Mouse (Mus musculus) WW6 (cell line): ENCODE results near the gene Gm20388.

Source experiments
- DNase-seq: peaks from one replicate; pipeline ENCODE4 v3.0.0-alpha.2; 2013; ENCODE audit warnings: low read depth, low spot score

Gene Gm20388

DNA sequence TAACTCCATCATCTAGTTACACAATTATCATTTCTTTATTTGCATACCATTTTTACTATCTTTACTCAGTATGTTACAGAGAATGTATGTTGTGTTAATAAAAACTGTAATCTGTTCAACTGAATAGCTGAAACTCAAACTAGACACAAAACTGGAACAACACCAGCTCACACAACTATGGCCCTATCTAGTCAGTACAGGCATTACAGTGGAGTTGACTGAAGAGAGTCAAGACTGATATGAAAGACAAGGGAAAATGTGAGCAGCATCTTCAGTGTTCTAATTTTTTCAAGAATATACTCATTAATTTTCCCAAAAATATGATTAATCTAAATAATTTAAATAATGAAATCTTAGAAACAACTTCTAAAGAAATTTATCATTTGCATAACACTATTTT lies 3044.6 kb downstream of the Gm20388 start:
- no peak for DNase-seq

DNA sequence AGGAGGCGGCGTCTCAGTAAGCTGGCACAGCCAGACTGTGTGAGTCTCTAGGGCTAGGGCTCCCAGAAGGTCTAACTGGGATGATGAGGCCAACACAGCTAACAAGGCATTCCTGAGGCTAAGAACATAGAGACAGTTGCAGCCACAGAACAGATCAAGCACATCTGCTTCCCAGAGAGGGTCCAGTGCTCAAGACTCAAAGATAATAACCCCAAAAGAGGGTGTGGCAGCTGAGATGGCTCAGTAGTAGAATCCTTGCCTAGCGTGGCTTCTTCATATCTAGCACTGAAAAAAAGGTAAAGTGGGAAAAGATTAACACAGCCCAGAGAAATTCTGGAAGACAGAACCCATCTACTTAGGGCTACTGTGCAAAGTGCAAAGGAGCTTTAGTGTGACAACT lies 3045.4 kb downstream of the Gm20388 start:
- no peak for DNase-seq

DNA sequence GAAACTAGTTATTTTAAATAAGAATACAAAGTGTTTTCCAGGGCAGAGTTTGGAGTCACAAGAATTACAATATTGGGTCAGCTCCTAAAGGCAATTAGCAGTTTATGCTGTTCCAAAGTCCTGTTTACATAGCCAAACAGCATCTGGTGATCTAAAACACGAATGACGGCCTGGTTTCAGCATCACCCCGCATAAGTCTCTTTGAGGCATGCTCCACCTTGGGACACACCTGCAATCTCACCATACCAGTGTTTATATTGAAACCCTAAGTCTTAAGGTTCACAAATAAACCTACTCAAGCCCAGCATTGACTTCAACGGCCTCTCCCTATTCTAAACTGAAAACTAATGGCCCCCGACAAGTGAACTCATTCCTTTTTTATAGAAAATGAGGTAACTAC lies 3049.7 kb downstream of the Gm20388 start:
- DNase-seq = no peak

DNA sequence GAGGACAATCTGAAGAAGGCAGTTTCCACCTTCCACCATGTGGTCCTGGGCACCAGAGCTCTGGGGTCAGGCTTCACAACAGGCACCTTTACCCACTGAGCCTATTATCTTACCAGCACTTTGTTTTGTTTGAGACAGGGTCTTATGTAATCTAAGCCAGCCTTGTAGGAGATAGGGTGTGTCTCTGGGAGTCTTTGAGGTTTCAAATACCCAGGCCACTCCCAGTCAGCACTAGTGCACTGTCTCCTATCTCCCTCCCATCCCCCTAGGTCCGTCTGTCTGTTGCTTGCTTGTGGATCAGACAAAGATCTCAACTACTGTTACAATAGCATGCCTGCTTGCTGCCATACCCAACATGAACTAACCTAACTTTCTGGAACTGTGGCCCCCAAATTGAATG lies 3050.3 kb downstream of the Gm20388 start:
- DNase-seq = peak; percentile 48

DNA sequence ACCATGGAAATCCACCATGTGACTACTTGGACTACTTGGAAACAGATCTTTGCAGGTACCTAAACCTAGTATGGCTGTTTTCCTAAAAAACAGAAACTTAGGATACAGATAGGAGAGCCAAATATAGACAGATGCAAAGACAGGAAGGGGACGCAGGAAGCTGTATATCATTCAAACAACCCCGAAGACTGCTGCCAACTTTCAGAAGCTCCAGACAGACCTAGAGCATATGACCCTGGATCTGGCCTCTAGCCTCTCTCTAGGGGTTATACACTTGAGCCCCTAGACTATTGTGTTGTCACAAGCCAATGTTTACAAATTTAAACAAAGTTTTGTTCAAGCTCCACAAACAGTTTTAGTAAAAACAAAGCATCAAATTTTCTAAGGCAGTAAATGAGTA lies 3050.8 kb downstream of the Gm20388 start:
- DNase-seq = no peak

DNA sequence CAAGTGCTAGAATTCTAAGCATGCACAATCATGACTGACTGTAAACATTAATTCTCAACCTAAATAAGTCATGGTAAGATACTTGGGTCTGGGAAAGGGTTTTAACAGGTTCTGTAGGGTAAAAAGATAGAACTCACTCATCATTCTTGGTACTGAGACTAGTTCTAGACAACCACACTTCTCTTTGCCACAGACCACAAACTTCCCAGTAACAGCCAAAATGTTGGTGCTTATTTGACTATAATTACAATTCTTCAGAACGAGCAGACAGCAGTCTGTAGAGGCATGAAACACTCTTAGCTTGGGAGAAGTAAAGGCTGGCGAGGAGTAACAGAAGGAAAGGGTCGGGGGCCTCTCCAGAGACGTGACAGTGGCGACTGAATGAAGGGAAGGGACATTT lies 3051.4 kb downstream of the Gm20388 start:
- no peak for DNase-seq

DNA sequence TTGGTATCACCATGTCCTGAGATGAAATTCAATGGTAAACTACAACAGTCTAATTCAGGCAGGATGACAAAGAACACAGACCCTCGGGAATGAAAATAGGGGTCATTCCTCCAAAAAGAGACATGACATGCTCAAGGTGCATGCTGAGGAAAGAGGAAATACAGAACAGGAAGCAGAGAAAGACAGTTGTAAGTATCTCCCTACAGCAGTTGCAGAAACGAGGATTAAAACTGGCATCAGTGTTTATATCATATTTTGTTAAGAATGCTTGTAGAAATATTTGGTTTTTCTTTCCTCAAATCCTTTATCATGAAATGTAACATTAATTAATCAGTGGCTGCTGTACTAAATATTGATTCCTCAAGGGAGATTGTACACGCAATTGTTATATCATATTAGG lies 3056.0 kb downstream of the Gm20388 start:
- no peak for DNase-seq

DNA sequence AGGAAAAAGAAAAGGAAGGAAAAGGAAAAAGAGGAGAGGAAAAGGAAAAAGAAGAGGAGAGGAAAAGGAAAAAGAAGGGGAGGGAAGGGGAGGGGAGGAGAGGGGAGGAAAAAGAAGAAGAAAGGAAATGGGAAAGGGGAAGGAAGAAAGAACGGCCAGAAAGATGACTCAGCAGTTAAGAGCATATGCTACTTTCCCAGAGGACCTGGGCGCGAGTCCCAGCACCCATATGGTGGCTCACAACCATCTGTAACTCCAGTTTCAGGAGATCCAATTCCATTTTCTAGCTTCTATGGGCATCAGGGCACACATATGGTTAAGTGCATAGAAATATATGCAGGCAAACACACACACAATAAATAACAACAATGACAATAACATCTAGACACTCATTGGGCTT lies 3057.5 kb downstream of the Gm20388 start:
- no peak for DNase-seq

DNA sequence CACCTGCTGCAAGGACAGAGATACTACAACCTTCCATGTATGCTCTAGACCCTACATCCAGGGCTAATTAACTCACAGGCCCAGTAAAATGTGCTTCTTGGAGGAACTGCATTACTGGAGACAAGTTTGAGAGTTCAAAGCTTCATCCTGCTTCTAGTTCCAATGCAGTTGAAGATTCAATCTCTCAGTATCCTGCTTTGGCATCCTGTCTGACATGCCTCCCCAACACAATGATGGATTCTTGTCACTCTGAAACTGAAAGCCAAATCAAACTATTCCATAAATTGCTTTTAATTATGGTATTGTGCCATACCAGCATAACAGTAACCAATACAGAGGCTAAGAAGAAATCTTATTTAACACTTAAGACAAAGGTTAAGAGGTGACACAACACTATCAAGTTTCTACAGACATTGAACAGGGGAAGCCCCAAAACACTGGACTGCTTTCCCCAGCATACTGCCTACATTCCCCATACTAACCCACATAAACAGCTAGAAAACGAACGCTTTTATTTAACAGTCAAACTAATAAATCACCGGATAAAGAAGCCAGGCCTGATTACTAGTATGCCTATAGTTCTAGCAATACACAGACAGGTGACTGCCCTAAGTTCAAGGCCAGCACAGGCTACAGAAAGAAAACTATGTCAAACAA lies 3059.5 kb downstream of the Gm20388 start:
- DNase-seq = no peak

DNA sequence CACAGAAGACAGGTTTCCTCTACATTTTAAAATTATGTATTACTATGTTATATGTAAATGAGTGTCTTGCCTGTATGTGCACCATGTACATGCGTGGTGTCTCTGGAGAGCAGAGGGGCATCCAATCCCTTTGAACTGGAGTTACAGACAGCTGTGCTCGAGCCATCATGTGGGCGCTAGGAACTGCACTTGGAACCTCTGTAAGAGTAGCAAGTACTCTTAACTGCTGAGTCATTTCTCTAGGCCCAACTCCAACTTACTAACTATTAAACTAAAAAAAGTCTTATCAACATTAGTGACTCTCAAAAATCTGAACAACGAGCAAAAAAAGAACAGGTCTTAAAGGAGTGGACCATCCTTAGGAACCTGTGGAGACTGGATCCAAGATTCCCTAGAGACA lies 3065.4 kb downstream of the Gm20388 start:
- DNase-seq = no peak

DNA sequence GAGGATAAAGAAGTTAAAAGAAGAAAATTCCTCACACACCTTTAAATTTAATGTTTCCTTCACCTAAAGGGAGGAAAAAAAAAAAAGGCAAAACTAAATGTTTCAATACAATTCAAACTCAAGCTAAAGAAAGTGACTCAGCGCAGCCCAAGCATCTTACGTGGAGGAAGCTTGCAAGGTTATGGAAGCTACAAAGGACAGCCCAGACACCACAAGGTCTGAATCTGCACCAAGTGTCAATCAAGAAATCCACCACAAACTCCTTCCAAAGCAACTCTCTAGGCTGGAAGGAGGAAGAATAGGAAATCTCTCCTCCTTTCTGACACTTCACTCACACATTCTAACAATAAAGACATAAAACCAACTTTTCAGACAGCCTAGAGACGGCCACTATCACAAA lies 3068.8 kb downstream of the Gm20388 start:
- DNase-seq = no peak

DNA sequence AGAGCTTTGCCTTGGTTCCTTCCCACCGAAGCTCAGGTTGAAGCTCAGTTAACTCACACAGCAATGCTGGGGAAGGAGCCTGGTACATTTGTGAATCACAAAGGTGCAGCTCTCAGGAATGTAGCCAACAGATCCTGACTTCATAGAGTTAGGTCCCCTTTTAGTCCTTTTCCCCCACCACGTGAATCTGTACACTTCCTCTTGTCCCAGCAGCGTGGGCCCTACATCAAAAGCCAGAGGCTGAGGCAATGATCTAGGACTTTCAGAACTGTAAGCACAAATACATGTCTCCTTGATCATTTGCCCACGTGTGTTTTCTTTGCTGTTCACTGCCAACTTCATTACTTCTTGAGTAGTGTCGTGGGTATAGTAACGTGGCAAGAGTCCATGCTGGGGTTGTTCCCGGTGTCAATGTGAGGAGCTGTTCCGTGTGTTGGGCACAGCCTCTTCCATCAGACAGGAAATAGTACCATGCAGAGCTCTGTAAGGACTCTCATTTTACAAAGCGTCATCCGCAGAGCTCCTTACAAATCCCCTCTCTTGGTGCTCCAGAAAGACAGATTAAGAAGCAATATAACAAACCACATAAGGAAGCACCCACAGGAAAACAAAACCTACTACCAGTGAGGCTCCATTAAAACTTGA lies 3069.3 kb downstream of the Gm20388 start:
- DNase-seq = no peak

DNA sequence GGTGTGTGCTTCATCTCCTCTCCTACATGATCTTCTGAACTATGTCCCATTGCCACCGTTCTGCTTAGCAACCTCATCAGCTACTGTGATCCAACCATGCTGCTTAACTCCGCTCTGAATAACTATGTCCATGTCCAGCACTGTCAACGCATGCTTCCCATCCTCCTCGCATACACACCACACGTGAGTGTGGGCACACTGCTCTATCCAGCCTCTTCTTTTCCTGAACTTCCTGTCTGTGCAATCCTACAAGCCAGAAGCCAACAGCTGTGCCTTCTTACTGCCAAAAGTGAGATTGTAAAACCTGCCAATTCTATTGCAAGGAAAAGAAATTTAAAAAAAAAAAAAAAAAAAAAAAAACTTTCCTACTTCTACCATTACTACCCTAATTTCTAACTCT lies 3071.0 kb downstream of the Gm20388 start:
- DNase-seq = no peak

DNA sequence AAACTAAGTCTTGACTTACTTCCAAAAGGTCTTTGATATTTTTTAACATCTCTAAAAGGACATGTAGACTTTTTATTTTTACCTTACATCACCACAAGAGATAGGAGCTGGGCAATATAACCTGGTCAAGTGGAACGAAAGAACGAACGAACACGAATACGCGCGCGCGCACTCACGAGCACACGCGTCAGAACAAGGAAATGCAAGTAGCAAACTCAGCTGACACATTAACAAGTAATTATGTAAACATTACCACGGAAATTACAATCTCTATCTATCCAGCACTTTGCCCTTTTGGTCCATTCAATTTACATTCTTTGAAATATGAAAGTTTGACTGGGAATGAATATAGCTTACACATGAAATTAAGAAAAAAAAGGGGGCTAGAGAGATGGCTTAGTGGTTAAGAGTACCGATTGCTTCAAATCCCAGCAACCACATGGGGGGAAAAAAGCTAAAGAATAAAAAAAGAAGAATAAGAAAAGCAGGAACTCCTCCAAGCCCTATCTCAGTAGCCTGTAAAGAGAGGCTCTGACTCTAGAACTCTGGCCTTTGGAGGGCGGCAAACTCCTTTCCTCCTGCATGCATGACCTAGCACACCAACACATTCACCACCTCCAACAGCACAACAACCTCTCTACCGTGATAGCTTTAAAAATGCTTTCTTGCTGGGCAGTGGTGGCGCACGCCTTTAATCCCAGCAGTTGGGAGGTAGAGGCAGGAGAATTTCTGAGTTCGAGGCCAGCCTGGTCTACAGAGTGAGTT lies 3072.7 kb downstream of the Gm20388 start:
- DNase-seq = no peak

DNA sequence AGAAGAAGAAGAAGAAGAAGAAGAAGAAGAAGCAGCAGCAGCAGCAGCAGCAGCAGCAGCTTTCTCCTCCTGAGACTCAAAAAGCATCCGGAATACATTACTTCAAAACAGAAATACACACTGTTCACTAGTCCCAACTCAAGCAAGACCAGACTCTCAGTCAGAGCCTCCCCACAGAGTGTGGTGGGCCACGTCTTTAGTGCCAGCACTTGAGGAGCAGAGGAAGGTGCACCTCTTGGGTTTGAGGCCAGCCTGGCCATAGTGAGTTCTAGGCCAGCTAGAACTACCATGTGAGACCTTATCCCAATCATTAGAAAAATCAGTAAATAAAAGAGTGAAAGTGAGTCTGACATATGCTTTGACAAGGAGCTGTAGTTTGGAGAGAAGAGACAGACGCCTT lies 3073.5 kb downstream of the Gm20388 start:
- DNase-seq = no peak

DNA sequence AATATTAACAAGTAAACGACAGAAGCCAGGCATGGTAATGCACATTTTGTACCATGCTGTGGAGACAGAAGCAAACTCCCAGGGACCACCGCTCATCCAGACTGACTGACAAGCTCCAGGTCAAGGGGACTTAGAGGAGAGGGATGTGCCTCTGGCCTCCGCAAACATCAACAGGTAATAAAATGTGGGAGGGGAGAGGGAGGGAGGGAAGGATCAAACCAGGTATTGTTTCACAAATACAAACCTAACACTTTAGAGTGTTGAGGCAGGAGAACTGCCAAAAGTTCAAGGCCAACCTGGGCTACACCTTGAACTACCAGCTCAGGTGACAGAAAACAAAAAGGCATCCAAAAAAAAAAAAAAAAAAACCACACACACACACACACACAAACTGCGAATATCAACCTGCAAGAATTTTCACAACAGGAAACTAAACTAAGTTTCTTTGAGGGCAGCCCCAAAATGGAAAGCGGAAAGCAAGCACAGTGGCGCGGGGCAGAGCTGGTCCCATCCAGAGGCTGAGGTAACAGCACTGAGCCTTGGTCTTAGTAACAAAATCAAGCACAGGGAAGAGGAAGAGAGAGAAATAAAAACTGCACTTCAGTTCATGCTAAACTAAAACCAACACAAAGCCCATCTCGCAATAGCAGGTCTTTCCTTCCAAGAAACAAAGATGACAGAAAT lies 3076.0 kb downstream of the Gm20388 start:
- peak; percentile 50 for DNase-seq

DNA sequence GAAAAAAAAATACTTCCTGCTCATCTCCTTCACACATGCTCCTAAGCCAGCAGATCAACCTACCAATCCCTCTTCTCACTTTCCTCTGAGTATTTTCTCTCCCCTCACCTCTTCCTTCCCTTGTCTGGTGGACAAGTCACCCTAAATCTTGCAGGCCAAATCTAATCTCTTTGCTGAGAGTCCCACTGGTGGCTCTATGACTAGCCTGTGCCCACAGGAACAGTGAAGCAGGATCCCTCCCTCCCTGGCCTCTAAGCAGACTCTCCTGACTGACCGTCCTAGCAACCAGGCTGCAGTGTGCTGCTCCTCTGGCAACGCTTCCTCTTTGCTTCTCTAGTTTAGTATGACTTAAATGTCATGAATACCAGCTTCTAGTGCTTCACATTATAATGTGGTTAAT lies 3076.6 kb downstream of the Gm20388 start:
- DNase-seq = no peak

DNA sequence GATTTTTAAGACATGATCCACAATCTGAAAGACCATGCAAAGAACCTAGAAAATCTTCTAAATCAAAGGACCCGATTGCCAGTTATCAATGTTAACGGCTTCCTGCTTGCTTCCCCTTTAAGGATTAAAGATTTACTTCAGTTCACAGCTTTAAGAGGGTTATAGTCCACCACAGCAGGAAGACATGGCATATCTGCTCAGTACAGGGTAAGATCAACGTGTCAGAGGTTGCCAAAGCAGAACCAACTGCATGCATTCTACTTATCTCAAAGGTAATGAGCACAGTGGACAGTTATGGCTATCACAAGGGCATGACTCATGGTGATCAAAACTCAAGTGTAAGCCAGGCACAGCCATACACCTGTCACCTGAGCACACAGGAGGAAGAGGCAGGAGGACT lies 3078.3 kb downstream of the Gm20388 start:
- no peak for DNase-seq

DNA sequence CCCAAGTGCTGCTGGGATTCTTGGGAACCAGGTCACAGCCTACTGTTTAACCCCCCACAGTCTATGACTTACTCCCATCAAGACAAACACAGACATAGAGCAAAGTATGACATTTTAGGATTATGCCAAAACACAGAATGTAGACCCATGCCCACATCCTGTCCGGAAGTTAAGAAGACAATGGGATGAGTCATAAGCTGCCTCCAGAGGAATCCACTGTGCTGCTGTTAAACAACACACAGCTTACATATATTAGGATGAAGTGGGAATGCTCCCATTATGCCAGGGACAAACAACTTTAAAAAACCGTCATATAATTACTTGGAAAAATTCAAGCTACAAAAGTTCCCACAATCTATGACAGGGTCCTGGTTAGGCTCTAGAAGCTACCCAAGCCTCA lies 3079.3 kb downstream of the Gm20388 start:
- no peak for DNase-seq

DNA sequence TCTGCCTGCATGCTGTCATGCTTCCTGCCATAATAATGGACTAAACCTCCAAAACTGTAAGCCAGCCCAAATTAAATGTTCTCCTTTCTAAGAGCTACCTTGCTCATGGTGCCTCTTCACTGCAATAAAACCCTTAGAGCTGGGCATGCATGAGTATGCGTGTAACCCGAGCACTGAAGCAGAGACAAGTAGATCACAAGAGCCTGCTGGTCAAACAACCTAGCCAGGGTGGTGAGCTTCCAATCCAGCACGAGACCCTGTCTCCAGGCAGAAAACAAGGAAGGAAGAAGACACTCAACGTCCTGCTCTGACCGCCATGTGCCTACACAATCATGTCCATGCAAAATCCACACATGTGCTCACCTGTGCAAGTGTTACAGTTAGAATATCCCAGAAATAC lies 3080.7 kb downstream of the Gm20388 start:
- DNase-seq = no peak

DNA sequence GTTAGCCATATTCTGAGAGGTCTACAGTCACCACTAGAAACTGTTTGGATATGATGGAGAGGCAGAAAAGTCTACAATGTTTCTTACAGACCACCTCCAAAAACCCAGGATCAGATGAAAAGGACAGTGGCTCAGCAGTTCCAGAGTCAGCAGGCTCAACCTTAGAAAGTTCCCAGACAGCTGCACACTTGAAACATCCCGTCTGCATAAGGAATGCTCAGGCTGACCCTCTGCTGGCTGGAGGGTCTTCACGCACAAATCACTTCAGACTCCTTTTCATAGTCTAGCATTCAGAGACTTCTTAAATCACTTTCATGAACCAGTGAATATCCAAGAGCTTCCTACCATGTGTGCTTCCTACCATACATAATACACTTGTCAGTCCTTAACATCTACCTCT lies 3081.7 kb downstream of the Gm20388 start:
- no peak for DNase-seq

DNA sequence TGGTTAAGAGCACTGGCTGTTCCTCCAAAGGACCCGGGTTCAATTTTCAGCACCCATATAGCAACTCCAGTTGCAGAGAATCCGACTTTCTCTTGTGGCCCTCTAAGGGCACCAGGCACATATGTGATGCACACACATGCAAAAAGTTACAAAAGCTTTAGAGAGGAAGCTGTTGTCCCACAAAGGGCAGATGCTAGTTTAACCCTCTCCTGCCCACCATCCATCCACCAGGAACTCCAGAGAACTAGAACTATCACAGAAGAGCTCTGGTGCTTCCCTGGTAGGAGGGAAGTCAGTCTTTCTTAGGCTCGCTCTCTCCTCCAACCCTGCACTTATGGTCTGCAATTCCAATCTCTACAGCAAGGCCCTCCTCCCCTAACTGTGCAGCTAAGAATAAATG lies 3082.4 kb downstream of the Gm20388 start:
- DNase-seq = no peak

DNA sequence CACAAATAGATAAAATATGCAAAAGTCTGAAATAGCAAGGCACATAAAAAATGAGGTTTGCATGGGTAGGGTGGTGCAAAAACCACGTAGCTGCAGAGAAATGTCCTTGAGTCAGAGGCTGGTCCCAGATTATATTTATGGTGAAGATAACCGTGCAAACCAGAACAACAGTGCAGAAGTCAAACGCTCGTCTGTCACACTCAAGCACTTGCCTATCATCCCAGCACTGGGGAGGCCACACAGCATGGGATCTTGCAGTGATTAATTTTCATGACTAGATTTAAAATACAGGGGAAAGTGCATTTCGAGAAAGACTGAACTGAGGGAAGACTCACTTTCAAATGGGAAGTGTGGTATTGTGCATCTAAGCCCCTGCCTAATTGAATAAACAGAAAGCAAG lies 3083.1 kb downstream of the Gm20388 start:
- no peak for DNase-seq
